Mouse (Mus musculus): ENCODE measurements around the gene Aass. TPM values are rescaled to one million over a fixed set of nuclear protein-coding genes. Genes with fewer than 3 reads are reported as not detected.

The Aass gene
- polyA plus RNA-seq, 1 experiment from 2014 or later, result 1.0 TPM

DNA sequence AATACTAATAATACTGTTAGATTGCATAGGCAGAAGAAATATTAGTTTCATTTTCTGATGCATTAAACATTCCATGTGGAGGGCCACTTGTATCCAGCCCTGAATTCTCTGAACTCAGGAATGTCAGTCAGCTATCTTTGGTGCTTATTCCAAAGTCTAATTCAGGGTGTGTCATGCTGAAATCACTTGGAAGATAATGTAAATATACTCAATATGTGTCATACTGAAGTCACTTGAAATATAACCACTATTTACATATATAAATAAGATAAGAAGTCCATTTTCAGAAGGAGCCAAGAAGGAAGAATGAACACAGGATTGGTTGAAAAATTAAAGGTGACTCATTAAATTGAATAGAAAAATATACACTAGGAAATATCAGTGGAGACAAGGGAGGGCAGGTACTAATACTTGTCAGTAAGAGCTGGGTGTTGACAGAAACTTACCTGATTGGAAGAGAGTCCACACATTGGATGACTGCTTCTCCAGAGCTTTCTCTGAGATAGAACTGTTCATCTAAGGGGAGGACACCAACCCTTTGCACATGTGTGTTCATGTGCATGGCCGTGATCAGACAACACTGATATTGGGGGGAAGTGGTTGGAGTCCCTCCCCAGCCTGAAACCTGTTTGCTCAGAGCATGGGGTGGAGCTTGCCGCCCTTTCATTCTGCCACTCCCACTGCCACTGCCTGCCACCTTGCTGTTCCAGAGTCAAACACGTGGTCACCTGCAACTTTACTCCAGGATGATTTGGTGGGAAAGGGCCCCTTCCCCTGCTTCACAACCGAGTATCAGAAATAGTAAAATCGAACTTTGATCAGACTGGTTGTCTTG, 48.0 kb downstream of the Aass start:
- H3K4me3 ChIP-seq (ENCODE audit: low read depth, low read length), result no peak overlapping the region

DNA sequence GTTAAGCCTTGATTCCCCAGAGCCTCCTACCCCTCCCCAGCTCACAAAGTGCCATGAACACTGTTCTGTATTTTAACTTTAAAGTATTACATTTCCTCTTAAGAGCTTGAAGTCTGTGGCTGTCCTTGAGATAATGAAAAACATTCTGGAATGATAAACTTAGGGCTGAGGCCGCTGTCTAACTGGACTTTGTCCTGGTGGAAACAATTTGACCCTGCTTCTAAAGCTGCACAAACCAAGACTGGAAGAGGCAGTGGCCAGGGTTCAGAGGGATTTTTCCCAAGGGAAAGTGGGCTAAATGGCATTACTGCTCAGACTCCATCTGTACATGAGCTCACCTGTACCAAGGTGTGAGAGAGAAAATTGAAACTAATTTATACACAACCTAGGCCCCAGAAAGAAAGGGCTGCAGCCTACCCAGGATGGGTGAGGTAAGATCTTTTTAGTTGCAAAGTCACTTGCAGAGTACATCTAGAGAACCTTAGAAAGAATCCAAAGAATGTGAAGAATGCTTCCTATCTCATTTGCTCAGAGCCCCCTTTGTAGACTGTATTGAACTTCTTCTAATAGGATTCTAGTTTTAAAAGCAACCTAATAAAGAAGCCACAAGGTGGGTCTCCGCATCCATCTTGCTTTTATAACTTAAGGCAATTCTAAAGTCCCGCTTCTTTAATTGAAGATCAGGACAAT, 52.6 kb downstream of the Aass start:
- Histone ChIP-seq H3K9me3 (replicated peaks; ENCODE audit: control insufficient read depth, low read length, poor library complexity, severe bottlenecking) (no peaks in the 10 kb centered on the region), H3K36me3 (ENCODE audit: control insufficient read depth, insufficient read depth, low read length) (no peaks in the 10 kb centered on the region), H3K4me3 (ENCODE audit: low read depth, low read length) (no peak overlapping the region), H3K4me2 (ENCODE audit: low read length) (no peak overlapping the region), H3K27me3 (ENCODE audit: control insufficient read depth, insufficient read depth, low read depth, low read length) (no peaks in the 10 kb centered on the region), H3K9ac (ENCODE audit: low read depth, low read length) (no peak overlapping the region), H3K4me1 (ENCODE audit: control insufficient read depth, insufficient read depth, low read length) (no peaks in the 10 kb centered on the region), H3K27ac (ENCODE audit: low read length) (no peak overlapping the region)
- WGBS, result 71% methylated on average over 3 of the region's 3 CpGs
- ATAC-seq, result no peak

More for the DNA sequence above, 48.0 kb downstream of the Aass start:
- H3K4me1 ChIP-seq (ENCODE audit: control insufficient read depth, insufficient read depth, low read length), result no peaks in the 10 kb centered on the region
- no peaks in the 10 kb centered on the region for H3K9me3 ChIP-seq (replicated peaks; ENCODE audit: control insufficient read depth, low read length, poor library complexity, severe bottlenecking)
- no peaks in the 10 kb centered on the region for H3K36me3 ChIP-seq (ENCODE audit: control insufficient read depth, insufficient read depth, low read length)
- no peak overlapping the region for H3K27ac ChIP-seq (ENCODE audit: low read length)
- no peaks in the 10 kb centered on the region for H3K27me3 ChIP-seq (ENCODE audit: control insufficient read depth, insufficient read depth, low read depth, low read length)
- H3K9ac ChIP-seq (ENCODE audit: low read depth, low read length), result no peak overlapping the region
- H3K4me2 ChIP-seq (ENCODE audit: low read length), result no peak overlapping the region
- WGBS, result 92% methylated on average over 5 of the region's 5 CpGs
- ATAC-seq, result no peak

DNA sequence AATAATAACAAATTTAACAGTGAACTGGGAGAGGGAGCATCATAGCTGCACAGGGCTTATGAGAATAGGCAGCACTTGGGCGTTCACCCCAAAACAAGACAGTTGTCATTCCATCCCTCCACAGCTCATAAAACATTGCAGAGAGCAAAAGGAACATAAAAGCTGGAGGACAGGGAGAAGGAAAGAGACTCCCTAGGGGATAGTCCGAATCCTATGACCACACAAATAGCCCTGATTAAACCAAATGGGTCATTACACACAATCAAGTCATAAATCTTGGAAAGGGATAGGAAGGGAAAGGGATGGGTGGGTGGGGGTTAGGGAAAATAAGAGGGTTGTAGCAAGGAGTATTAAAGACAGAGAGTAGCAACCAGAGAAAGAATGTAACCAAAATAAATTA, 54.5 kb downstream of the Aass start:
- H3K36me3 ChIP-seq (ENCODE audit: control insufficient read depth, insufficient read depth, low read length), result no peaks in the 10 kb centered on the region
- H3K4me2 ChIP-seq (ENCODE audit: low read length), result no peak overlapping the region
- ATAC-seq, result no peak
- no peak overlapping the region for H3K4me3 ChIP-seq (ENCODE audit: low read depth, low read length)
- no peak overlapping the region for H3K27ac ChIP-seq (ENCODE audit: low read length)
- no peak overlapping the region for H3K9ac ChIP-seq (ENCODE audit: low read depth, low read length)
- no peaks in the 10 kb centered on the region for H3K4me1 ChIP-seq (ENCODE audit: control insufficient read depth, insufficient read depth, low read length)
- no peaks in the 10 kb centered on the region for H3K27me3 ChIP-seq (ENCODE audit: control insufficient read depth, insufficient read depth, low read depth, low read length)
- no peaks in the 10 kb centered on the region for H3K9me3 ChIP-seq (replicated peaks; ENCODE audit: control insufficient read depth, low read length, poor library complexity, severe bottlenecking)
- 84% methylated on average over 2 of the region's 2 CpGs for WGBS

GRCm38 (mm10) chr6:23076060-23076459, 56.7 kb downstream of the Aass start:
- H3K36me3 ChIP-seq (ENCODE audit: control insufficient read depth, insufficient read depth, low read length), result no peaks in the 10 kb centered on the region
- no peak overlapping the region for H3K27ac ChIP-seq (ENCODE audit: low read length)
- H3K4me3 ChIP-seq (ENCODE audit: low read depth, low read length), result no peak overlapping the region
- WGBS, result 20% methylated on average over 2 of the region's 2 CpGs
- H3K4me1 ChIP-seq (ENCODE audit: control insufficient read depth, insufficient read depth, low read length), result no peaks in the 10 kb centered on the region
- peak; percentile 75; the same call in 1 of the 2 replicates for ATAC-seq
- H3K9me3 ChIP-seq (replicated peaks; ENCODE audit: control insufficient read depth, low read length, poor library complexity, severe bottlenecking), result no peaks in the 10 kb centered on the region
- no peak overlapping the region for H3K9ac ChIP-seq (ENCODE audit: low read depth, low read length)
- no peaks in the 10 kb centered on the region for H3K27me3 ChIP-seq (ENCODE audit: control insufficient read depth, insufficient read depth, low read depth, low read length)
- H3K4me2 ChIP-seq (ENCODE audit: low read length), result no peak overlapping the region

DNA sequence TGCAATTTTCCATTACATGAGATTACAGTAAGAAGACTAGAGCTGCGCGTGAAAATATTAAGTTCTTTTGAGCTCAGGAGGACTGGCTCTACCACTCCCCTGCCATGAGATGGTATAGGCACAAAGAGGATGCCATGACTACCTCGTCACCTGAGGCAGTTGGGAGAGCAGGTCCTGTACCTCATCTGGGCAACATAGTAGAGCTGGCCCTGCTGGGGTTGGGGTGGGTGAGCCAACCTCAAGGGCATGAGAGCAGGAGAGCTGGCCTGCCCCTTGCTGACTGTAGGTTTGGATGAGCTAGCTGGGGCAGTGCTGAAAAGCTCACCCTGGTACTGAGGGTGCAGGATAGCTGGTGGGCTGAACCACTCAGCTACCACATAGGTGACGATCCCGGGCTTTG, 77.1 kb downstream of the Aass start:
- no peaks in the 10 kb centered on the region for H3K27me3 ChIP-seq (ENCODE audit: control insufficient read depth, insufficient read depth, low read depth, low read length)
- no peak overlapping the region for H3K27ac ChIP-seq (ENCODE audit: low read length)
- no peak overlapping the region for H3K9ac ChIP-seq (ENCODE audit: low read depth, low read length)
- ATAC-seq, result no peak
- no peak overlapping the region for H3K4me3 ChIP-seq (ENCODE audit: low read depth, low read length)
- WGBS, result 93% methylated on average over 5 of the region's 5 CpGs
- no peaks in the 10 kb centered on the region for H3K4me1 ChIP-seq (ENCODE audit: control insufficient read depth, insufficient read depth, low read length)
- 0 out of 2 replicates have a peak, but pooled peaks cover 5% of the 10 kb centered on the region for H3K9me3 ChIP-seq (replicated peaks; ENCODE audit: control insufficient read depth, low read length, poor library complexity, severe bottlenecking)
- H3K4me2 ChIP-seq (ENCODE audit: low read length), result no peak overlapping the region
- peaks cover 13% of the 10 kb centered on the region; the same call in 1 of the 2 replicates for H3K36me3 ChIP-seq (ENCODE audit: control insufficient read depth, insufficient read depth, low read length)

GRCm38 (mm10) chr6:23048836-23049235, 84.0 kb downstream of the Aass start:
- peaks cover 28% of the 10 kb centered on the region for H3K36me3 ChIP-seq (ENCODE audit: control insufficient read depth, insufficient read depth, low read length)
- whole genome bisulfite sequencing, result 95% methylated on average over 4 of the region's 4 CpGs

GRCm38 (mm10) chr6:23028251-23028650, 104.5 kb downstream of the Aass start:
- H3K36me3 ChIP-seq (ENCODE audit: control insufficient read depth, insufficient read depth, low read length), result peaks cover 7% of the 10 kb centered on the region
- H3K27ac ChIP-seq (ENCODE audit: low read length), result no peak overlapping the region
- H3K4me1 ChIP-seq (ENCODE audit: control insufficient read depth, insufficient read depth, low read length), result no peaks in the 10 kb centered on the region
- H3K4me2 ChIP-seq (ENCODE audit: low read length), result no peak overlapping the region
- H3K4me3 ChIP-seq (ENCODE audit: low read depth, low read length), result no peak overlapping the region
- ATAC-seq, result no peak
- no peak overlapping the region for H3K9ac ChIP-seq (ENCODE audit: low read depth, low read length)
- WGBS, result 80% methylated on average over 1 of the region's 1 CpGs
- H3K9me3 ChIP-seq (replicated peaks; ENCODE audit: control insufficient read depth, low read length, poor library complexity, severe bottlenecking), result no peaks in the 10 kb centered on the region
- H3K27me3 ChIP-seq (ENCODE audit: control insufficient read depth, insufficient read depth, low read depth, low read length), result no peaks in the 10 kb centered on the region

More at GRCm38 (mm10) chr6:23048836-23049235, 84.0 kb downstream of the Aass start:
- Histone ChIP-seq H3K9ac (ENCODE audit: low read depth, low read length) (no peak overlapping the region), H3K4me3 (ENCODE audit: low read depth, low read length) (no peak overlapping the region), H3K27me3 (ENCODE audit: control insufficient read depth, insufficient read depth, low read depth, low read length) (no peaks in the 10 kb centered on the region), H3K9me3 (replicated peaks; ENCODE audit: control insufficient read depth, low read length, poor library complexity, severe bottlenecking) (0 out of 2 replicates have a peak, but pooled peaks cover 5% of the 10 kb centered on the region), H3K4me1 (ENCODE audit: control insufficient read depth, insufficient read depth, low read length) (no peaks in the 10 kb centered on the region), H3K4me2 (ENCODE audit: low read length) (no peak overlapping the region), H3K27ac (ENCODE audit: low read length) (no peak overlapping the region)
- ATAC-seq, result no peak

Data from midbrain, embryonic 16.5 days (tissue).